Mouse (Mus musculus) stomach, postnatal 0 days (tissue): ENCODE measurements around the gene Slc2a4.

ENCODE experiments used
- CTCF ChIP-seq: IDR thresholded peaks from 2 replicates; pipeline ENCODE4 v1.5.1; 2016; ENCODE audit warnings: antibody characterized with exemption, low read depth, mild to moderate bottlenecking, moderate library complexity
- EP300 ChIP-seq: optimal IDR thresholded peaks from 2 replicates; pipeline ENCODE3; 2016; ENCODE audit warnings: antibody characterized with exemption

- TF ChIP-seq CTCF (no peak), EP300 (no peak)
These were observed 48.1 kb downstream of the Slc2a4 start for GRCm38 (mm10) chr11:69899870-69900269.
